Comparison of ENCODE assay signal across 8 mouse cellular contexts in genomic region chr3:88454762-88455587, GRCm38 (mm10). TPM values are rescaled to one million over a fixed set of nuclear protein-coding genes. Genes with fewer than 3 reads are reported as not detected.
A peak's percentile ranks its signal among the peaks of the same experiment; 100 is the strongest.
DNase-seq lines count a peak whose midpoint lies in the region; ATAC-seq and TF ChIP-seq lines count a peak whose summit lies in the region.

No protein-coding gene starts in this region.

- H3K4me2 ChIP-seq in neural tube, embryonic 11.5 days (ENCODE audit: low read depth), result no peak overlapping the region
- H3K4me2 ChIP-seq in neural tube, embryonic 15.5 days, result no peak overlapping the region
- peak overlapping the region; percentile 32 for H3K4me2 ChIP-seq in kidney, postnatal 0 days (ENCODE audit: low read length)
- H3K4me2 ChIP-seq in forebrain, embryonic 12.5 days, result no peak overlapping the region

- TF ChIP-seq CTCF in kidney, postnatal 0 days (IDR thresholded peaks at IDR 0.05; ENCODE audit: low read depth), result no peak

- DNase-seq in neural tube, embryonic 11.5 days (ENCODE audit: low spot score), result no peak
- no peak for DNase-seq in kidney, postnatal 0 days (ENCODE audit: low spot score)

- ATAC-seq in erythroblast, adult 5-6 weeks (replicated peaks; ENCODE audit: low FRiP score, poor library complexity, severe bottlenecking), result no peak
- ATAC-seq in neural tube, embryonic 11.5 days (ENCODE audit: insufficient read depth, low FRiP score, low TSS enrichment), result no peak
- no peak for ATAC-seq in neural tube, embryonic 15.5 days (ENCODE audit: low FRiP score)
- ATAC-seq in kidney, postnatal 0 days (replicated peaks; ENCODE audit: low FRiP score, low read depth), result peak; percentile 77
- ATAC-seq in neutrophil, adult 5-6 weeks (ENCODE audit: extremely low read depth, insufficient number of reproducible peaks, low FRiP score, poor library complexity, severe bottlenecking), result peak; percentile 43; the same call in 1 of the 2 replicates
- no peak for ATAC-seq in erythroid progenitor cell, adult 5-6 weeks (replicated peaks; ENCODE audit: low FRiP score, poor library complexity, severe bottlenecking)
- ATAC-seq in forebrain, embryonic 12.5 days (ENCODE audit: low FRiP score), result no peak

- no peaks in the 10 kb centered on the region for H3K9me3 ChIP-seq in erythroblast, embryonic 14.5 days (ENCODE audit: control insufficient read depth, low read length)
- H3K9me3 ChIP-seq in neural tube, embryonic 11.5 days (ENCODE audit: control insufficient read depth, low read length), result no peaks in the 10 kb centered on the region
- H3K9me3 ChIP-seq in neural tube, embryonic 15.5 days (replicated peaks), result no peaks in the 10 kb centered on the region
- no peaks in the 10 kb centered on the region for H3K9me3 ChIP-seq in kidney, postnatal 0 days (replicated peaks; ENCODE audit: low read length)
- no peaks in the 10 kb centered on the region for H3K9me3 ChIP-seq in forebrain, embryonic 12.5 days

- H3K4me1 ChIP-seq in erythroblast, embryonic 14.5 days (ENCODE audit: control insufficient read depth), result peaks cover 6% of the 10 kb centered on the region
- no peaks in the 10 kb centered on the region for H3K4me1 ChIP-seq in neural tube, embryonic 11.5 days (ENCODE audit: control insufficient read depth, insufficient read depth, low read length)
- peaks cover 36% of the 10 kb centered on the region for H3K4me1 ChIP-seq in neural tube, embryonic 15.5 days
- peaks cover 15% of the 10 kb centered on the region for H3K4me1 ChIP-seq in kidney, postnatal 0 days (replicated peaks; ENCODE audit: insufficient read depth, low read length)
- peaks cover 29% of the 10 kb centered on the region for H3K4me1 ChIP-seq in forebrain, embryonic 12.5 days

- peaks cover 77% of the 10 kb centered on the region for H3K27me3 ChIP-seq in erythroblast, embryonic 14.5 days (ENCODE audit: control insufficient read depth)
- no peaks in the 10 kb centered on the region for H3K27me3 ChIP-seq in neural tube, embryonic 11.5 days (ENCODE audit: control insufficient read depth, insufficient read depth, low read length)
- 0 out of 2 replicates have a peak, but pooled peaks cover 3% of the 10 kb centered on the region for H3K27me3 ChIP-seq in neural tube, embryonic 15.5 days (replicated peaks)
- no peaks in the 10 kb centered on the region for H3K27me3 ChIP-seq in kidney, postnatal 0 days (ENCODE audit: insufficient read depth, low read length)
- peaks cover 12% of the 10 kb centered on the region; the same call in 1 of the 2 replicates for H3K27me3 ChIP-seq in forebrain, embryonic 12.5 days

- H3K4me3 ChIP-seq in erythroblast, embryonic 14.5 days (replicated peaks), result peak overlapping the region; percentile 36
- H3K4me3 ChIP-seq in neural tube, embryonic 11.5 days (ENCODE audit: low read depth, low read length), result no peak overlapping the region
- no peak overlapping the region for H3K4me3 ChIP-seq in neural tube, embryonic 15.5 days (replicated peaks)
- H3K4me3 ChIP-seq in kidney, postnatal 0 days (replicated peaks; ENCODE audit: low read depth, low read length), result no peak overlapping the region
- H3K4me3 ChIP-seq in forebrain, embryonic 12.5 days (replicated peaks), result no peak overlapping the region

- no peak overlapping the region for H3K27ac ChIP-seq in neural tube, embryonic 11.5 days (ENCODE audit: low read depth, low read length)
- H3K27ac ChIP-seq in neural tube, embryonic 15.5 days (replicated peaks), result no peak overlapping the region
- peak overlapping the region; percentile 87 for H3K27ac ChIP-seq in kidney, postnatal 0 days
- no peak overlapping the region for H3K27ac ChIP-seq in forebrain, embryonic 12.5 days

- peak overlapping the region; percentile 29; the same call in 1 of the 2 replicates for H3K9ac ChIP-seq in neural tube, embryonic 11.5 days (ENCODE audit: low read length)
- no peak overlapping the region for H3K9ac ChIP-seq in neural tube, embryonic 15.5 days (replicated peaks)
- peak overlapping the region; percentile 23; the same call in 1 of the 2 replicates for H3K9ac ChIP-seq in kidney, postnatal 0 days (ENCODE audit: low read depth, low read length)
- H3K9ac ChIP-seq in forebrain, embryonic 12.5 days, result no peak overlapping the region

- WGBS in neural tube, embryonic 11.5 days, result 59% methylated on average over 9 of the region's 9 CpGs
- 59% methylated on average over 9 of the region's 9 CpGs for WGBS in neural tube, embryonic 15.5 days
- 47% methylated on average over 9 of the region's 9 CpGs for WGBS in kidney, postnatal 0 days
- WGBS in forebrain, embryonic 12.5 days, result 62% methylated on average over 9 of the region's 9 CpGs

- H3K36me3 ChIP-seq in erythroblast, embryonic 14.5 days (ENCODE audit: control insufficient read depth), result peaks cover 3% of the 10 kb centered on the region; the same call in 1 of the 2 replicates
- H3K36me3 ChIP-seq in neural tube, embryonic 11.5 days (ENCODE audit: control insufficient read depth, insufficient read depth, low read length), result no peaks in the 10 kb centered on the region
- peaks cover 32% of the 10 kb centered on the region for H3K36me3 ChIP-seq in neural tube, embryonic 15.5 days
- no peaks in the 10 kb centered on the region for H3K36me3 ChIP-seq in kidney, postnatal 0 days (ENCODE audit: insufficient read depth, low read length)
- H3K36me3 ChIP-seq in forebrain, embryonic 12.5 days (replicated peaks), result 0 out of 2 replicates have a peak, but pooled peaks cover 6% of the 10 kb centered on the region

RNA-seq across cellular contexts. Expression of gene Sema4a, which starts 6.0 kb away (rescaled TPM):
- polyA plus RNA-seq in erythroblast, embryonic 14.5 days (2012), result 0.11 and 0.12 TPM in 2 replicates
- total RNA-seq in erythroblast, adult 5-6 weeks (2015; ENCODE audit: low replicate concordance), result 29.7 and 57.3 TPM in 2 replicates
- 9.8 and 20.7 TPM in 2 replicates for total RNA-seq in erythroblast, adult 5-6 weeks (2017; ENCODE audit: low replicate concordance)
- polyA plus RNA-seq in neural tube, embryonic 11.5 days (2014; fragmentation: Nextera tagmentation; extraction: Ambion mirVana), result 5.8 and 6.1 TPM in 2 replicates
- 28.2 and 28.8 TPM in 2 replicates for polyA plus RNA-seq in neural tube, embryonic 15.5 days (2015; fragmentation: Nextera tagmentation; extraction: Ambion mirVana)
- 32.6 and 33.3 TPM in 2 replicates for polyA plus RNA-seq in kidney, postnatal 0 days (2015; fragmentation: Nextera tagmentation; extraction: Ambion mirVana)
- 161 and 176 TPM in 2 replicates for total RNA-seq in neutrophil, adult 5-6 weeks (2017)
- total RNA-seq in erythroid progenitor cell, adult 5-6 weeks (2015; ENCODE audit: low replicate concordance), result 11.9 and 14.7 TPM in 2 replicates
- 4.5 and 15.1 TPM in 2 replicates for total RNA-seq in erythroid progenitor cell, adult 5-6 weeks (2017; ENCODE audit: low replicate concordance)
- 15.3 and 16.0 TPM in 2 replicates for polyA plus RNA-seq in forebrain, embryonic 12.5 days (2016; fragmentation: Nextera tagmentation; extraction: Ambion mirVana)

RNA-seq across cellular contexts. Expression of gene Slc25a44, which starts 30.0 kb away (rescaled TPM):
- 1.1 and 1.2 TPM in 2 replicates for polyA plus RNA-seq in erythroblast, embryonic 14.5 days (2012)
- 7.9 and 11.5 TPM in 2 replicates for total RNA-seq in erythroblast, adult 5-6 weeks (2015; ENCODE audit: low replicate concordance)
- total RNA-seq in erythroblast, adult 5-6 weeks (2017; ENCODE audit: low replicate concordance), result 13.7 and 20.2 TPM in 2 replicates
- 24.8 and 27.0 TPM in 2 replicates for polyA plus RNA-seq in neural tube, embryonic 11.5 days (2014; fragmentation: Nextera tagmentation; extraction: Ambion mirVana)
- polyA plus RNA-seq in neural tube, embryonic 15.5 days (2015; fragmentation: Nextera tagmentation; extraction: Ambion mirVana), result 33.6 and 36.4 TPM in 2 replicates
- polyA plus RNA-seq in kidney, postnatal 0 days (2015; fragmentation: Nextera tagmentation; extraction: Ambion mirVana), result 17.1 and 17.7 TPM in 2 replicates
- 20.9 and 26.2 TPM in 2 replicates for total RNA-seq in neutrophil, adult 5-6 weeks (2017)
- total RNA-seq in erythroid progenitor cell, adult 5-6 weeks (2015; ENCODE audit: low replicate concordance), result 34.0 and 35.3 TPM in 2 replicates
- 34.8 and 40.5 TPM in 2 replicates for total RNA-seq in erythroid progenitor cell, adult 5-6 weeks (2017; ENCODE audit: low replicate concordance)
- 22.7 and 24.9 TPM in 2 replicates for polyA plus RNA-seq in forebrain, embryonic 12.5 days (2016; fragmentation: Nextera tagmentation; extraction: Ambion mirVana)

RNA-seq across cellular contexts. Expression of gene Pmf1, which starts 44.8 kb away (rescaled TPM):
- polyA plus RNA-seq in erythroblast, embryonic 14.5 days (2012), result 40.0 and 42.2 TPM in 2 replicates
- total RNA-seq in erythroblast, adult 5-6 weeks (2015; ENCODE audit: low replicate concordance), result 33.2 and 56.6 TPM in 2 replicates
- 42.1 and 43.4 TPM in 2 replicates for total RNA-seq in erythroblast, adult 5-6 weeks (2017; ENCODE audit: low replicate concordance)
- polyA plus RNA-seq in neural tube, embryonic 11.5 days (2014; fragmentation: Nextera tagmentation; extraction: Ambion mirVana), result 118 and 124 TPM in 2 replicates
- polyA plus RNA-seq in neural tube, embryonic 15.5 days (2015; fragmentation: Nextera tagmentation; extraction: Ambion mirVana), result 25.8 and 52.7 TPM in 2 replicates
- polyA plus RNA-seq in kidney, postnatal 0 days (2015; fragmentation: Nextera tagmentation; extraction: Ambion mirVana), result 97.5 and 107 TPM in 2 replicates
- total RNA-seq in neutrophil, adult 5-6 weeks (2017), result 21.1 and 22.1 TPM in 2 replicates
- total RNA-seq in erythroid progenitor cell, adult 5-6 weeks (2015; ENCODE audit: low replicate concordance), result 182 and 196 TPM in 2 replicates
- total RNA-seq in erythroid progenitor cell, adult 5-6 weeks (2017; ENCODE audit: low replicate concordance), result 100 and 121 TPM in 2 replicates
- polyA plus RNA-seq in forebrain, embryonic 12.5 days (2016; fragmentation: Nextera tagmentation; extraction: Ambion mirVana), result 119 and 120 TPM in 2 replicates

RNA-seq across cellular contexts. Expression of gene Lmna, which starts 54.8 kb away (rescaled TPM):
- 137 and 158 TPM in 2 replicates for polyA plus RNA-seq in erythroblast, embryonic 14.5 days (2012)
- 6.9 and 9.0 TPM in 2 replicates for total RNA-seq in erythroblast, adult 5-6 weeks (2015; ENCODE audit: low replicate concordance)
- total RNA-seq in erythroblast, adult 5-6 weeks (2017; ENCODE audit: low replicate concordance), result 45.6 and 52.7 TPM in 2 replicates
- polyA plus RNA-seq in neural tube, embryonic 11.5 days (2014; fragmentation: Nextera tagmentation; extraction: Ambion mirVana), result 16.1 and 17.4 TPM in 2 replicates
- 70.3 and 78.7 TPM in 2 replicates for polyA plus RNA-seq in neural tube, embryonic 15.5 days (2015; fragmentation: Nextera tagmentation; extraction: Ambion mirVana)
- 99.3 and 108 TPM in 2 replicates for polyA plus RNA-seq in kidney, postnatal 0 days (2015; fragmentation: Nextera tagmentation; extraction: Ambion mirVana)
- 8.1 and 9.4 TPM in 2 replicates for total RNA-seq in neutrophil, adult 5-6 weeks (2017)
- 31.7 and 48.2 TPM in 2 replicates for total RNA-seq in erythroid progenitor cell, adult 5-6 weeks (2015; ENCODE audit: low replicate concordance)
- total RNA-seq in erythroid progenitor cell, adult 5-6 weeks (2017; ENCODE audit: low replicate concordance), result 182 and 260 TPM in 2 replicates
- 23.2 and 25.8 TPM in 2 replicates for polyA plus RNA-seq in forebrain, embryonic 12.5 days (2016; fragmentation: Nextera tagmentation; extraction: Ambion mirVana)

Comparison
In these comparisons a context has a peak if more than half of its experiments do, and no peak if none do; other contexts are left out.
1. H3K9ac ChIP-seq: peak in neural tube, embryonic 11.5 days (single experiment) and kidney, postnatal 0 days (single experiment); none in neural tube, embryonic 15.5 days (single experiment) and forebrain, embryonic 12.5 days (single experiment).
2. ATAC-seq: peak in kidney, postnatal 0 days (single experiment) and neutrophil, adult 5-6 weeks (single experiment); none in erythroblast, adult 5-6 weeks (single experiment), neural tube, embryonic 11.5 days (single experiment), neural tube, embryonic 15.5 days (single experiment), erythroid progenitor cell, adult 5-6 weeks (single experiment) and forebrain, embryonic 12.5 days (single experiment).